Mouse (Mus musculus) stomach, postnatal 0 days (tissue): ENCODE measurements around the gene Smcr8. TPM values are rescaled to one million over a fixed set of nuclear protein-coding genes. Genes with fewer than 3 reads are reported as not detected.
"Not testable (repeated sequence)": the region's sequence is repeated elsewhere in the genome, so short reads cannot be mapped to it uniquely, and the experiment has no call there.

ENCODE experiments used
- ATAC-seq: fragments of 200-750 bp; cut with Nextera tagmentation; 2 replicates; pipeline ENCODE4 v1.8.0; 2017; ENCODE audit not compliant: low FRiP score, low TSS enrichment
- DNase-seq: peaks from one replicate; pipeline ENCODE4 v3.0.0-alpha.2; 2016; ENCODE audit warnings: low spot score
- H3K27ac ChIP-seq: fragments of 300-500 bp; sonication (generic); replicated peaks from 2 replicates; pipeline ENCODE4 v1.5.1; 2014; ENCODE audit warnings: mild to moderate bottlenecking, control low read depth
- H3K27me3 ChIP-seq: fragments of 300-500 bp; sonication (generic); 2 replicates; pipeline ENCODE4 v1.6.1; 2014; ENCODE audit warnings: low read length; ENCODE audit not compliant: control insufficient read depth, insufficient read depth
- H3K36me3 ChIP-seq: fragments of 300-500 bp; sonication (generic); 2 replicates; pipeline ENCODE4 v1.6.1; 2014; ENCODE audit warnings: low read length, mixed read lengths; ENCODE audit not compliant: control insufficient read depth, insufficient read depth
- H3K4me1 ChIP-seq: fragments of 300-500 bp; sonication (generic); replicated peaks from 2 replicates; pipeline ENCODE4 v1.6.1; 2014; ENCODE audit warnings: antibody characterized with exemption; ENCODE audit not compliant: control insufficient read depth, insufficient read depth
- H3K4me2 ChIP-seq: fragments of 300-500 bp; sonication (generic); replicated peaks from 2 replicates; pipeline ENCODE4 v1.6.1; 2014; ENCODE audit warnings: low read depth, mild to moderate bottlenecking, control low read depth, moderate library complexity
- H3K4me3 ChIP-seq: fragments of 300-500 bp; sonication (generic); 2 replicates; pipeline ENCODE4 v1.5.1; 2014; ENCODE audit warnings: low read depth, low read length, control low read depth
- H3K9ac ChIP-seq: fragments of 300-500 bp; sonication (generic); 2 replicates; pipeline ENCODE4 v1.6.1; 2014; ENCODE audit warnings: mild to moderate bottlenecking, low read length, control low read depth, mixed read lengths
- H3K9me3 ChIP-seq: fragments of 300-500 bp; sonication (generic); 2 replicates; pipeline ENCODE4 v1.6.1; 2016; ENCODE audit warnings: low read length; ENCODE audit not compliant: control insufficient read depth
- CTCF ChIP-seq: IDR thresholded peaks from 2 replicates; pipeline ENCODE4 v1.5.1; 2016; ENCODE audit warnings: antibody characterized with exemption, low read depth, mild to moderate bottlenecking, moderate library complexity
- EP300 ChIP-seq: optimal IDR thresholded peaks from 2 replicates; pipeline ENCODE3; 2016; ENCODE audit warnings: antibody characterized with exemption
- WGBS: fragments of 180-500 bp; shearing (Covaris S2); extraction: QIAGEN DNeasy Blood & Tissue Kit; methylation state at CpG from one replicate; pipeline ENCODE4 v1.1.7; 2014; 5-methylcytosine and 5-hydroxymethylcytosine counted together
- polyA plus RNA-seq: library from polyadenylated mRNA; unstranded; fragments of >200 nt; fragmentation: Nextera tagmentation; extraction: Ambion mirVana; gene quantifications from 2 replicates; pipeline ENCODE4 v1.2.1, GENCODE M21; 2015

Smcr8 gene
- polyA plus RNA-seq, 1 experiment from 2014 or later, result 1.7 TPM

DNA sequence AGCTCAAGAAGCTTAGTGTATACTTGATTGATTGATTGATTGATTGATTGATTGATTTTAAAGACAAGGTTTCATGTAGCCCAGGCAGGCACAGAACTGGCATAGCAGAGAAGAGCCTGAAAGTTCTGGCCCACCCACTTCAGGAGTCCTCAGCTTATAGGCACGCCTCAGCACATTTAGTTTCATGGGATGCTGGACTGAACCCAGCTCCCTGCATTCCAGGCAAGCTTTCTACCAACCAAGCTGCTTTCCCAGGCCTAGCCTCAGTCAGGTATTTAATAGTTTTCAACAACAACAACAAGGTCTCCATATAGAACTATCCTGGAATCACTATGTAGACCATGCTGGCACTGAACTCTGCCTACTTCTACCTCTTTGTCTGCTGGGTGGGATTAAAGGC, 32.2 kb downstream of the Smcr8 start:
- H3K27ac ChIP-seq, result no peak overlapping the region
- no peaks in the 10 kb centered on the region for H3K36me3 ChIP-seq
- ATAC-seq (no peak), DNase-seq (no peak)
- H3K9ac ChIP-seq, result no peak overlapping the region
- WGBS, result 50% methylated on average over 1 of the region's 1 CpGs
- H3K9me3 ChIP-seq, result no peaks in the 10 kb centered on the region
- TF ChIP-seq CTCF (no peak), EP300 (no peak)
- H3K27me3 ChIP-seq, result no peaks in the 10 kb centered on the region
- H3K4me2 ChIP-seq, result peak overlapping the region; percentile 69; the same call in 1 of the 2 replicates
- peaks cover 3% of the 10 kb centered on the region for H3K4me1 ChIP-seq
- no peak overlapping the region for H3K4me3 ChIP-seq

GRCm38 (mm10) chr11:60810046-60810965, 33.0 kb downstream of the Smcr8 start:
- no peak for TF ChIP-seq CTCF
- no peak for TF ChIP-seq EP300
- 14% methylated on average over 14 of the region's 14 CpGs for WGBS
- peak; percentile 45 for DNase-seq
- H3K36me3 ChIP-seq, result no peaks in the 10 kb centered on the region
- no peaks in the 10 kb centered on the region for H3K27me3 ChIP-seq
- peak overlapping the region; percentile 63 for H3K27ac ChIP-seq
- H3K4me2 ChIP-seq, result peak overlapping the region; percentile 69
- H3K9me3 ChIP-seq, result no peaks in the 10 kb centered on the region
- peak overlapping the region; percentile 52 for H3K9ac ChIP-seq
- ATAC-seq, result no peak
- H3K4me3 ChIP-seq, result peak overlapping the region; percentile 39
- peaks cover 3% of the 10 kb centered on the region for H3K4me1 ChIP-seq

DNA sequence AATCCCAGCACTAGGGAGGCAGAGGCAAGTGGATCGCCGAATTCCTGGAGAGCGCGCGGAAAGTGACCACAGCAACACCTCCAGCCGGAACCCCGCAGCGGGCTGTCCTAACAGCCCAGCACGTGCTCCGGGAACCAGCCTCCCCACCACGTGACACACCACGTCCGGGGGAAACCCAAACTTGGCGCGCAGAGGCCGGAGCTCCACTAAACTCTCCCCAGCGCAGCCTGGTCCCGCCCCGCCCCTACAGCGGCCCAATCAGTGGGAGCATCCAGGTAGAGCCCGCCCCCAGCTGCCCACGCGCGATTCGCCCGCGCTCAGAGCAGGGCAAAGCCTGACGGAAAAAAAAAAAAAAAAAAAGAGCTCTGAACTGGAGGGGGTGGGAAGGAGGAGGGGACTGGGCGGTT, 33.7 kb downstream of the Smcr8 start:
- under 1% methylated on average over 29 of the region's 29 CpGs for WGBS
- TF ChIP-seq EP300 (no peak), CTCF (no peak)
- Histone ChIP-seq H3K27me3 (no peaks in the 10 kb centered on the region), H3K27ac (0 out of 2 replicates have a peak overlapping the region, but pooled peaks have one; percentile 63), H3K4me2 (peak overlapping the region; percentile 69), H3K4me1 (peaks cover 3% of the 10 kb centered on the region), H3K9ac (peak overlapping the region; percentile 52), H3K4me3 (peak overlapping the region; percentile 39), H3K36me3 (no peaks in the 10 kb centered on the region), H3K9me3 (no peaks in the 10 kb centered on the region)
- ATAC-seq, result peak; percentile 99
- DNase-seq, result peak; percentile 98

DNA sequence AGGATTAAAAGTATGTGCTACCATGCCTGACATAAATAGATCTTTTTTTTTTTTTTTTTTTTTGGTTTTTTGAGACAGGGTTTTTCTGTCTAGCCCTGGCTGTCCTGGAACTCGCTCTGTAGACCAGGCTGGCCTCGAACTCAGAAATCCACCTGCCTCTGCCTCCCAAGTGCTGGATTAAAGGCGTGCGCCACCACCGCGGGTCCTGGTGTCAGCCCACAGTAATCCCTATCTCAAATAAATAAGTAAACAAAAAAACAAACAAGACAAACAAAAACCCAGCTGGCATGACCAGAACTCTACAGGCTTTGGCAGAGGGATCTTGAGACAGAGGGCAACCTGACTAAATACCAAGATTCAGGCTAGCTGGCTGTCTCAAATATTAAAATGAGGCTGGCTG, 34.3 kb downstream of the Smcr8 start, which contains the start of gene Shmt1:
Gene Shmt1 (minus strand): TSS at position 101 of the 400 bp plus-strand sequence.
- not testable (repeated sequence) for H3K36me3 ChIP-seq, H3K4me1 ChIP-seq, H3K27me3 ChIP-seq, DNase-seq, H3K9me3 ChIP-seq, ATAC-seq
- H3K4me3 ChIP-seq, result peak within 1 kb of the TSS; percentile 39
- peak within 1 kb of the TSS; percentile 69 for H3K4me2 ChIP-seq
- H3K27ac ChIP-seq, result peak within 1 kb of the TSS; percentile 63
- 19% methylated on average over 6 of the region's 6 CpGs for WGBS
- H3K9ac ChIP-seq, result peak within 1 kb of the TSS; percentile 52

DNA sequence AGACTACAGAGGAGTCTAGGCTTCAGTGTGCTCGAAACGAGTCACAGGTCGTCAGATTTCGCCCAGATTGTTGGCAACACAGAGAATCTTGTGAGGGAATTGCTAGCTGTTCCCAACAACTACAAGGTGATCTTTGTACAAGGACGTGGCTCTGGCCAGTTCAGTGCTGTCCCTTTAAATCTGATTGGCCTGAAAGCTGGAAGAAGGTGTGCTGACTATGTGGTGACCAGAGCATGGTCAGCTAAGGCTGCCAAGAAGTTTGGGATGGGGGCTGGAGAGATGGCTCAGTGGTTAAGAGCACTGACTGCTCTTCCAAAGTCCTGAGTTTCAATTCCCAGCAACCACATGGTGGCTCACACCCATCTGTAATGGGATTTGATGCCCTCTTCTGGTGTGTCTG, 39.1 kb downstream of the Smcr8 start:
- no peak overlapping the region for H3K4me2 ChIP-seq
- no peak overlapping the region for H3K4me3 ChIP-seq
- no peaks in the 10 kb centered on the region for H3K36me3 ChIP-seq
- H3K9ac ChIP-seq, result no peak overlapping the region
- 71% methylated on average over 5 of the region's 5 CpGs for WGBS
- TF ChIP-seq EP300 (no peak), CTCF (no peak)
- no peaks in the 10 kb centered on the region for H3K9me3 ChIP-seq
- H3K27me3 ChIP-seq, result no peaks in the 10 kb centered on the region
- ATAC-seq (no peak), DNase-seq (no peak)
- no peak overlapping the region for H3K27ac ChIP-seq
- no peaks in the 10 kb centered on the region for H3K4me1 ChIP-seq

DNA sequence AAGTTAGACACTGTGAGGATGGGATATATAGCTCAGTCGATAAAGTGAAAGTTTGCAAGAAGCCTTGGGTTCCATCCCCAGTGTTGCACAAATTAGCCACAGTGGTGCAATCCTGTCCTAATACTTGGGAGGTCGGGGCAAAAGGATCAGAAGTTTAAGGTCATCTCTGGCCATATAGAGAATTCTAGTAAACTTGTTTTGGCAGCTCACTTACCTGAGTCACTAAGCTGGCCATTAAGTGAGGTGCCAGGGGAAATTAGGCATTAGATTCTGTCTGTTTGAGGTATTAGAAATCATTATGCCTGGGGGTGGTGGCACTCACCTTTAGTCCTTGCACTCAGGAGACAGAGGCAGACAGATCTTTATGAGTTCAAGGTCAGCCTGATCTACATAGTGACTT, 46.4 kb downstream of the Smcr8 start:
- no peak for ATAC-seq
- 63% methylated on average over 2 of the region's 2 CpGs for WGBS
- H3K36me3 ChIP-seq, result no peaks in the 10 kb centered on the region
- H3K27me3 ChIP-seq, result no peaks in the 10 kb centered on the region
- no peak for DNase-seq
- H3K4me2 ChIP-seq, result no peak overlapping the region
- H3K4me3 ChIP-seq, result no peak overlapping the region
- no peak for TF ChIP-seq EP300
- no peak for TF ChIP-seq CTCF
- no peak overlapping the region for H3K9ac ChIP-seq
- no peaks in the 10 kb centered on the region for H3K4me1 ChIP-seq
- H3K9me3 ChIP-seq, result no peaks in the 10 kb centered on the region
- no peak overlapping the region for H3K27ac ChIP-seq
